Mouse (Mus musculus) intestine, embryonic 16.5 days (tissue): ENCODE data around the gene Paqr4. TPM values are rescaled to one million over a fixed set of nuclear protein-coding genes. Genes with fewer than 3 reads are reported as not detected.

Experiments
- ATAC-seq: fragments of 200-750 bp; cut with Nextera tagmentation; 2 replicates; pipeline ENCODE4 v1.8.0; 2017; ENCODE audit warnings: moderate TSS enrichment, moderate library complexity
- H3K27ac ChIP-seq: fragments of 300-500 bp; sonication (generic); 2 replicates; pipeline ENCODE4 v1.5.1; 2014; ENCODE audit warnings: mild to moderate bottlenecking, low read length
- H3K27me3 ChIP-seq: fragments of 300-500 bp; sonication (generic); replicated peaks from 2 replicates; pipeline ENCODE4 v1.6.1; 2014; ENCODE audit warnings: low read length, control low read depth, mixed read lengths; ENCODE audit not compliant: control insufficient read depth, insufficient read depth
- H3K36me3 ChIP-seq: fragments of 300-500 bp; sonication (generic); 2 replicates; pipeline ENCODE4 v1.6.1; 2014; ENCODE audit warnings: low read length, control low read depth; ENCODE audit not compliant: control insufficient read depth, insufficient read depth
- H3K4me1 ChIP-seq: fragments of 300-500 bp; sonication (generic); 2 replicates; pipeline ENCODE4 v1.6.1; 2014; ENCODE audit warnings: low read length, control low read depth, mixed read lengths; ENCODE audit not compliant: control insufficient read depth, insufficient read depth
- H3K4me2 ChIP-seq: fragments of 300-500 bp; sonication (generic); 2 replicates; pipeline ENCODE4 v1.6.1; 2014; ENCODE audit warnings: low read depth, low read length, control low read depth
- H3K4me3 ChIP-seq: fragments of 300-500 bp; sonication (generic); 2 replicates; pipeline ENCODE4 v1.5.1; 2014; ENCODE audit warnings: mild to moderate bottlenecking, low read length
- H3K9ac ChIP-seq: fragments of 300-500 bp; sonication (generic); 2 replicates; pipeline ENCODE4 v1.6.1; 2014; ENCODE audit warnings: low read depth, low read length
- H3K9me3 ChIP-seq: fragments of 300-500 bp; sonication (generic); 2 replicates; pipeline ENCODE4 v1.6.1; 2016; ENCODE audit warnings: low read length, control low read depth; ENCODE audit not compliant: control insufficient read depth
- WGBS: fragments of 180-500 bp; shearing (Covaris S2); extraction: QIAGEN DNeasy Blood & Tissue Kit; methylation state at CpG from one replicate; pipeline ENCODE4 v1.1.7; 2014; 5-methylcytosine and 5-hydroxymethylcytosine counted together
- polyA plus RNA-seq: library from polyadenylated mRNA; unstranded; fragments of >200 nt; fragmentation: Nextera tagmentation; extraction: Ambion mirVana; gene quantifications from 2 replicates; pipeline ENCODE4 v1.2.1, GENCODE M21; 2015

Gene Paqr4
- polyA plus RNA-seq, 1 experiment from 2014 or later: 23.5 TPM

DNA sequence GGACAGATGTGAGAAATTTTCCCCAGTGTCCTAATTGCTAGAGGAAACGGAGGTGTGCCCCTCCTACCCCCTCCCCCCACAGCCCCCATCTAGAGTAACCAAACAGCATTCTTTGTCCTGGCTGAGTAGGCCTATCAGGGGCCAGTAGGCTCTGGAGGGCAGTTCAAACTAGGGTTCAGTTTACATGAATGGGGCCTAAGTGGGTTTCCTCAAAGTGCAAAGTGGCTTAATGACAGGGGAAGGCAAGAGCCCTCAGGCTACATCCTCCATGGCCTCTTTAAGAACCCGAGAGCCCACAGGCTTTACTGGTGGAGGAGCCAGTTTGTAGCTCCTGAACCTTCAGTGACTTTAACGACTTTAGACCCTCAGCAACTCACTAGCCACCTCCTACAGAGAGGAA is 44.9 kb downstream of the Paqr4 start:
- H3K9me3 ChIP-seq: no peaks in the 10 kb centered on the region
- H3K4me3 ChIP-seq: no peak overlapping the region
- H3K27me3 ChIP-seq: peaks cover 6% of the 10 kb centered on the region; the same call in 1 of the 2 replicates
- H3K4me2 ChIP-seq: no peak overlapping the region
- no peak for ATAC-seq
- peaks cover 9% of the 10 kb centered on the region; the same call in 1 of the 2 replicates for H3K4me1 ChIP-seq
- 28% methylated on average over 3 of the region's 3 CpGs for WGBS
- no peaks in the 10 kb centered on the region for H3K36me3 ChIP-seq
- no peak overlapping the region for H3K9ac ChIP-seq
- no peak overlapping the region for H3K27ac ChIP-seq

DNA sequence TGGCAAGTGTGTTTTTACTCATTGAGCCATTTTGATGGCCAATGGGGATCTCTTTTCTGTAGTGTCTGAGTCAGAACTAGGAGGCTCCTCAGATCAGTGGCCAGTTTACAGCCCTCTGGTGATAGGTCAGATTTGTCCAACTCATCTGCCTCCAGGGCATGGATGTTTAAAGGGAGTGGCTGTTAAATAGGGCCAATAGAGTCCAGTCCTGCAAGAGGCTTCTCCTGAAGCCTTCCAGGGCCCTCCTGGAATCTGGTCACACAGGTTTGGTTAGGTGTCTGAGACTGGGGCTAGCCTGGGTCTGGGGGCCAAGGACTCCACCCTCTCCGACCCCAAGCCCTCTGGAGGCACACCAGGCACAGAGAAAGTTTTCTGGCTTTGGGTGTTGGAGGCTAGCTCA is 46.2 kb downstream of the Paqr4 start:
- Histone ChIP-seq H3K4me3 (no peak overlapping the region), H3K27me3 (peaks cover 6% of the 10 kb centered on the region; the same call in 1 of the 2 replicates), H3K9ac (no peak overlapping the region), H3K4me1 (peaks cover 9% of the 10 kb centered on the region; the same call in 1 of the 2 replicates), H3K9me3 (no peaks in the 10 kb centered on the region), H3K4me2 (no peak overlapping the region), H3K36me3 (no peaks in the 10 kb centered on the region), H3K27ac (no peak overlapping the region)
- ATAC-seq: peak; percentile 55; the same call in 1 of the 2 replicates
- WGBS: 25% methylated on average over 1 of the region's 1 CpGs

Other genes with a start within 250 kb of the Paqr4 start
- gene Zfp213, start 176.6 kb downstream of the Paqr4 start, polyA plus RNA-seq: 16.0 and 16.8 TPM in 2 replicates
- 8.6 and 8.8 TPM in 2 replicates for gene Zfp13, start 141.4 kb downstream of the Paqr4 start, polyA plus RNA-seq
- 0.09 TPM in 1 of 2 replicates, not detected in the other for gene Zscan10, start 140.0 kb downstream of the Paqr4 start, polyA plus RNA-seq
- 0.64 and 0.70 TPM in 2 replicates for gene Mmp25, start 95.6 kb downstream of the Paqr4 start, polyA plus RNA-seq
- gene Bicdl2, start 80.4 kb downstream of the Paqr4 start, polyA plus RNA-seq: 5.8 and 6.5 TPM in 2 replicates
- 81.0 and 87.3 TPM in 2 replicates for gene Hcfc1r1, start 67.3 kb downstream of the Paqr4 start, polyA plus RNA-seq
- gene Thoc6, start 67.0 kb downstream of the Paqr4 start, polyA plus RNA-seq: 42.4 and 46.1 TPM in 2 replicates
- gene Tnfrsf12a, start 63.4 kb downstream of the Paqr4 start, polyA plus RNA-seq: 19.3 and 22.8 TPM in 2 replicates
- 18.9 and 23.3 TPM in 2 replicates for gene Cldn6, start 61.6 kb downstream of the Paqr4 start, polyA plus RNA-seq
- 1.8 and 1.9 TPM in 2 replicates for gene Cldn9, start 56.8 kb downstream of the Paqr4 start, polyA plus RNA-seq
- not detected in 2 replicates for gene 1520401A03Rik, start 18.1 kb downstream of the Paqr4 start, polyA plus RNA-seq
- gene Pkmyt1, start 14.5 kb downstream of the Paqr4 start, polyA plus RNA-seq: 36.9 and 44.6 TPM in 2 replicates
- 0.44 and 0.51 TPM in 2 replicates for gene Kremen2, start 5.0 kb upstream of the Paqr4 start, polyA plus RNA-seq
- gene Flywch1, start 30.7 kb upstream of the Paqr4 start, polyA plus RNA-seq: 44.5 and 44.9 TPM in 2 replicates
- 9.8 and 14.9 TPM in 2 replicates for gene Flywch2, start 45.2 kb upstream of the Paqr4 start, polyA plus RNA-seq
- gene Srrm2, start 49.7 kb upstream of the Paqr4 start, polyA plus RNA-seq: 319 and 373 TPM in 2 replicates
- gene Elob, start 88.3 kb upstream of the Paqr4 start, polyA plus RNA-seq: 836 and 930 TPM in 2 replicates
- gene Prss33, start 95.2 kb upstream of the Paqr4 start, polyA plus RNA-seq: 0.17 TPM in 1 of 2 replicates, not detected in the other
- 11.8 and 14.5 TPM in 2 replicates for gene Prss32, start 103.0 kb upstream of the Paqr4 start, polyA plus RNA-seq
- 2.7 and 3.4 TPM in 2 replicates for gene Prss41, start 103.3 kb upstream of the Paqr4 start, polyA plus RNA-seq
- gene Prss21, start 127.2 kb upstream of the Paqr4 start, polyA plus RNA-seq: not detected in 2 replicates
- not detected in 2 replicates for gene Dcpp1, start 140.0 kb upstream of the Paqr4 start, polyA plus RNA-seq
- gene Dcpp2, start 140.0 kb upstream of the Paqr4 start, polyA plus RNA-seq: not detected in 2 replicates
- gene Dcpp3, start 176.6 kb upstream of the Paqr4 start, polyA plus RNA-seq: not detected in 2 replicates
- gene Sbp, start 200.8 kb upstream of the Paqr4 start, polyA plus RNA-seq: not detected in 2 replicates
- gene Sbpl, start 214.4 kb upstream of the Paqr4 start, polyA plus RNA-seq: not detected in 2 replicates
- 3.2 and 4.3 TPM in 2 replicates for gene Prss30, start 239.7 kb upstream of the Paqr4 start, polyA plus RNA-seq